Mouse (Mus musculus) cerebellum, adult 2 months (tissue): ENCODE data around the gene Ppp3ca.

Experiments
- CTCF ChIP-seq: fragments of 200-500 bp; IDR thresholded peaks from 2 replicates; pipeline ENCODE4 v1.5.1; 2011; ENCODE audit warnings: low read depth, mild to moderate bottlenecking, control low read depth, low read length, moderate library complexity, borderline replicate concordance; ENCODE audit not compliant: insufficient read depth
- POLR2A ChIP-seq: fragments of 200-500 bp; IDR thresholded peaks from 2 replicates; pipeline ENCODE4 v1.6.1; 2011; ENCODE audit warnings: low read length, control low read depth, borderline replicate concordance; ENCODE audit not compliant: insufficient read depth

DNA sequence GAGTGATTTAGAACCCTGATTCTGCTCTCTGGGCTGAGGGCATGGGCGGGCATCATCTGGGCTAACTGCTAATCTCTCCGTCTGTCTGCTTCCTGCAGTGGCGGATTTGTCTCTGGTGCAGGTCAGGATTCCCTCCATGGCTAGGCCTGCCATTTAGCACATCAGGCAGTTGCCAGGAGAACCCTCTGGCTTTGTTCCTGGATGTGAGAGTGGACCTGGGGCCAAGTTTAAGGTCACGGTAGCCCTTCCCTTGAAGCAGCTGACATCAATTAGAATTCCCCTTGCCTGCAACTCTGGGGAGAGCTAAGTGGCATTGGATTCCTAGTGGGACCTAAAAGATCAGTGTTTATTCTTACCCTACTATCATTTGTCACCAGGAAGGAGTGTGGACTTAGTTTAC, 132.7 kb downstream of the Ppp3ca start:
- no peak for TF ChIP-seq CTCF
- TF ChIP-seq POLR2A, result no peak
